30 mouse cellular contexts compared by ENCODE assay signal in genomic region chr2:147816951-147817350, GRCm38 (mm10).
"Had no signal": no experiment of that assay in that cellular context is flagged by ENCODE, and none has a peak within 500 bp of the region (broad histone marks: within the 10 kb centered on the region; RNA-seq: fewer than 3 reads in every experiment).

No protein-coding gene starts in this region.

- H3K9me3 ChIP-seq: limb, embryonic 12.5 days; limb, embryonic 13.5 days; liver, embryonic 12.5 days; liver, embryonic 13.5 days; liver, embryonic 15.5 days; lung, embryonic 15.5 days; megakaryocyte, embryonic 14.5 days; midbrain, embryonic 10.5 days; midbrain, embryonic 12.5 days; midbrain, embryonic 13.5 days; midbrain, embryonic 15.5 days had no signal

- H3K4me1 ChIP-seq: limb, embryonic 12.5 days; limb, embryonic 13.5 days; liver, embryonic 12.5 days; liver, embryonic 13.5 days; liver, embryonic 15.5 days; lung, embryonic 15.5 days; megakaryocyte, embryonic 14.5 days; midbrain, embryonic 10.5 days; midbrain, embryonic 12.5 days; midbrain, embryonic 13.5 days; midbrain, embryonic 15.5 days had no signal

- DNase-seq: left cerebral cortex, postnatal 4 days; liver; liver, embryonic 13.5 days; liver, postnatal 0 days; lung, adult 18-20 months; lung, adult 2 months; lung, embryonic 14.5 days; lung, postnatal 10 days; lung, postnatal 14 days; lung, postnatal 36 days; lung, postnatal 4 days; midbrain, embryonic 14.5 days had no signal

- H3K27ac ChIP-seq: left cerebral cortex, adult 2 months; limb, embryonic 12.5 days; limb, embryonic 13.5 days; liver, embryonic 12.5 days; liver, embryonic 13.5 days; liver, embryonic 14.5 days; liver, embryonic 15.5 days; lung, embryonic 15.5 days; macrophage; midbrain, embryonic 10.5 days; midbrain, embryonic 12.5 days; midbrain, embryonic 13.5 days; midbrain, embryonic 15.5 days had no signal

- H3K27me3 ChIP-seq: limb, embryonic 12.5 days; limb, embryonic 13.5 days; liver, embryonic 12.5 days; liver, embryonic 13.5 days; liver, embryonic 15.5 days; lung, embryonic 15.5 days; megakaryocyte, embryonic 14.5 days; midbrain, embryonic 12.5 days; midbrain, embryonic 13.5 days; midbrain, embryonic 15.5 days had no signal

- H3K4me3 ChIP-seq: left cerebral cortex, adult 2 months; limb, embryonic 12.5 days; limb, embryonic 13.5 days; liver, embryonic 12.5 days; liver, embryonic 13.5 days; liver, embryonic 15.5 days; lung, embryonic 15.5 days; megakaryocyte, embryonic 14.5 days; midbrain, embryonic 10.5 days; midbrain, embryonic 12.5 days; midbrain, embryonic 13.5 days; midbrain, embryonic 15.5 days; myocyte had no signal

- H3K9ac ChIP-seq: limb, embryonic 12.5 days; limb, embryonic 13.5 days; liver, embryonic 12.5 days; liver, embryonic 13.5 days; liver, embryonic 14.5 days; liver, embryonic 15.5 days; liver, postnatal 0 days; lung, embryonic 14.5 days; lung, embryonic 15.5 days; midbrain, embryonic 12.5 days; midbrain, embryonic 13.5 days; midbrain, embryonic 15.5 days had no signal

- H3K36me3 ChIP-seq: limb, embryonic 12.5 days; limb, embryonic 13.5 days; liver, embryonic 12.5 days; liver, embryonic 13.5 days; liver, embryonic 15.5 days; lung, embryonic 15.5 days; midbrain, embryonic 10.5 days; midbrain, embryonic 12.5 days; midbrain, embryonic 13.5 days; midbrain, embryonic 15.5 days had no signal

- ATAC-seq: liver, embryonic 12.5 days; liver, postnatal 0 days; lung, postnatal 0 days; midbrain, embryonic 13.5 days; midbrain, embryonic 15.5 days; midbrain, embryonic 16.5 days had no signal

- H3K4me2 ChIP-seq: limb, embryonic 12.5 days; limb, embryonic 13.5 days; liver, embryonic 11.5 days; liver, embryonic 12.5 days; liver, embryonic 13.5 days; liver, embryonic 15.5 days; lung, embryonic 14.5 days; lung, embryonic 15.5 days; midbrain, embryonic 11.5 days; midbrain, embryonic 12.5 days; midbrain, embryonic 13.5 days; midbrain, embryonic 15.5 days had no signal
